Mouse (Mus musculus): ENCODE measurements around the gene Fam193a.
A peak's percentile ranks its signal among the peaks of the same experiment; 100 is the strongest.

Gene Fam193a

DNA sequence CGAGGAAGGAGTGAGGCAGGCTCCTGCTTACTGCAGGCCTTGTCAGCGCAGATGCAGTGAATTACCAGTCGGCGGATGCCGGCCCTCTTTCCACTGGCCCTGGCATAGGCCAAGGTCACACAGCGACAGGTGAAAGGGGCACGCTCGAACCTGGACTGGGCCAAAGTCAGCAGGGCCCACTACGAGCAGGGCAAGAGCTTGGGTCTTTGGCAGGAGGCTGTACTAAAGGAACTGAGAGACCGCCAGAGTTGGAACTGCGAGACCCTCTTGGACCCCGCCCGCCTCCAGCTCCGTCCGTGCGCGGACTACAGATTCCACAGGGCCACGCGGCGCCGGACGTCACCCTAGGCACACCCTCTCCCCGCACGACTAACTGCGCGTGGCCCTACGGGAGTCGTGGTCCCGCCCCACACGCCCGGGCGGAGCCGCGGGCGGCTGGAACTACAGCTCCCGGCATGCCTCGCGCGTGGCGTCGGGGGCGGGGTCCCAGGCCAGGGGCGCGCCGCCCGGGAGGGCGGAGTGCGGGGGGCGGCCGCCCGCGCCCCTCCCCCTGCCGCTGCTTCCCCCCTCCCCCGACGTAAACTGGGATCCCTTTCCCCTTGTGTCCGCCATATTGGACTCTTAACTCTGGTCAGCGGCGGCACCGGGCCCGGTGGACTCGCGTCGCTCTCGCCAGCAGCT is at the start of gene Fam193a:
Gene Fam193a (plus strand): TSS at position 593 of the 681 bp plus-strand sequence.
- DNase-seq (ENCODE audit: low spot score in 2 of 2) = peak; percentile 93 to 97

DNA sequence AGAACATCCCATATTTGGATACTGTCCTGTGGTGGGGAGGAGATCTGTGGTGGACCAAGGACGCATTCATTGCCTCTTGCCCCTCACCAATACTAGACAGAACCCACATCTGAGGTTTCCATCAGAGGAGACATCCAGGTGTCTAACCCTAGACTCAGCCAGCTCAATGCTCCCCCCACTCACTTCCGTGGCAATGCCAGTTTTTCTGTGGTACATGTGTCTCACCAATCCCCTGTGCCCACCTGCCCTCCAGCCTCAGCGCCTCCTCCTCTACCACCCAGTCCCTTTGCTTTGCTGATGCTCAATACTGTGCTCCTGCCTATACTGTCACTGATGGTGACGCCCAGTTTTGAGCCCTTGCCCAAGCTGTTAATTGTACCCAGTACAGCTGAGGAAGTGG is 48.5 kb upstream of the Fam193a start:
- DNase-seq (ENCODE audit: low spot score in 2 of 2) = no peak

DNA sequence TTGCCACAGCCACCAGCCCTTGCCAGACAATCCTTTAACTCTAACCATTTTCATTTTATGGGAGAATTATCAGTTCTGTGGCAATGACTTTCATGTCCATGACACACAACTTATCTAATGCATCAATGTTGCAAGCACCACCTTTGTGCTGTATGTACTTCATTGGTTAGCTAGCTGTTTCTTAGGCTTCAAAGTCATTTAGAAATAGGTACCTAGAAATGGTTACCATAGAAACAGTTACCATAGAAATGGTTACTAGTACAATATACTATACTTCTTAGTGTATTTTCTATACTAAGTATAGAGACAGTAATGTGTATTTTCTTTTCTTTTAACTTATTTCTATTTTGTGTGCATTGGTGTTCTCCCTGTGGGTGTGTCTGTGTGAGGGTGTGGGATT is 44.4 kb upstream of the Fam193a start:
- no peak for DNase-seq (ENCODE audit: low spot score in 2 of 2)

DNA sequence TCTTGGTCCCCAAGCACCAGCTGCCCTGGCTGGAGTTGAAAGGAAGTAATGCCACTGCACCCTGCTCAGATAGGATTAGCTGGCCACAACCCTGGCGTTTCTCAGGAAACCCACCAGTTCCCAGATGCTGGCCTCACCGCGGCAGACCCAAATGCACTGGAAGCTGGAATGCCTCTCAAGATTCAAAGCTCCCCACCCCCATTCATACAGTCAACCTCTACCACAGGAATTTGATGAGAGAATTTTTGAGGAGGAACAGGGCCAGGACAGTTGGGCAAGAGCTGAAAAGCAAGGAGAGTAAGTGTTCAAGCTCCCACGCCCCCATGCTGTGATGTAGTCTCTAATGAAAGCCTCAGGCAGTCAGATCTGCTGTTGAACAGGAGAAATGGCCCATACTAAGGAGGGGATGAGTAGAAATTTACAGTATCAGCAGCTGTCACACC is 43.5 kb upstream of the Fam193a start:
- no peak for DNase-seq (ENCODE audit: low spot score in 2 of 2)

DNA sequence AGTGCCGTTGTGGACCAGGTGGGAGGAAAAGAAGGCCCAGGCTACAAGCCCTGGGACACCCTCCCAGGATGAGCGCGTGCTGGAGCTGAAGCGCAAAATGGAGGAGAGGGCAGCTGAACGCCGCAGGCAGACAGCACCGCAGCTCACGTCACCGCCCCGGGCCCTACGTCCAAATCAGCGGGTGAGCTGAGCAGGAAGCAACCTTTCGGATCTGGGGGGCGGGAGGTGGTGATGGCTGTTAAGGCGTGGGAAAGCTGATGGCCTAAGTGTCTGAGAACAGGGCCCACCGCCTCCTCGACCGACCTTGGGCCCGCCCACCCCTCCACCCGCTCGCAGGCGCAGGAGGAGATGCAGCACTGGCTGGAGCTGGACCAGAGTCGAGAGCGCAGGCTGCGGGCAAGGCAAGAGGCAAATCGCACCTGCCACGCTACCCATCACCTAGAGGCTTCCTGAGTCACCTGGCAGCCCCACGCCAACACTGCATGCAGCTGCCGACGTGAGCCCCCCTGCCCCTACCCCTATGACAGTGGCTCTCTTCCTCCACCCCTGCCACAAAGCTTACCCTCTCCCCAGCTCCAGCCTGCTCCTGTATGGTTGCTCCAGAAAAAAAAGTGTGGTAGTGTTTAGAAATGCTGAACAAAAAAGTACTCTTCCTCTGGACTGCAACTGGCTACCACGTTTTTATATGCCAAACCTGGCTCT is 42.7 kb upstream of the Fam193a start:
- DNase-seq (ENCODE audit: low spot score in 2 of 2) = peak in 1 of 2 experiments; percentile 8

DNA sequence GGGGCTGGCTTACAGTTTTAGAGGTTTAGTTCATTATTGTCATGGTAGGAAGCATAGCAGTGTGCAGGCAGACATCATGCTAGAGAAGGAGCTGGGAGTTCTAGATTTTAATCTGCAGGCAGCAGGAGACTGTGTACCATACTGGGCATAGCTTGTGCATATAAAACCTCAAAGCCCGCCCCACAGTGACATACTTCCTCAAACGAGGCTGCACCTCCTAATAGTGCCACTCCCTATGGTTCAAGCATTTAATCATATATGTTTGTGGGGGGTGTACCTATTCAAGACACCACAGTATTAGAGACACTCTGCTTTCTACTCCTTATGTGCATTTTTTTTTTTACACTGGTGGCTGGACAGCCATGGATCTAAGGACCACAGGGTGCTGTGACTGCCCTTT is 39.6 kb upstream of the Fam193a start:
- no peak for DNase-seq (ENCODE audit: low spot score in 2 of 2)

DNA sequence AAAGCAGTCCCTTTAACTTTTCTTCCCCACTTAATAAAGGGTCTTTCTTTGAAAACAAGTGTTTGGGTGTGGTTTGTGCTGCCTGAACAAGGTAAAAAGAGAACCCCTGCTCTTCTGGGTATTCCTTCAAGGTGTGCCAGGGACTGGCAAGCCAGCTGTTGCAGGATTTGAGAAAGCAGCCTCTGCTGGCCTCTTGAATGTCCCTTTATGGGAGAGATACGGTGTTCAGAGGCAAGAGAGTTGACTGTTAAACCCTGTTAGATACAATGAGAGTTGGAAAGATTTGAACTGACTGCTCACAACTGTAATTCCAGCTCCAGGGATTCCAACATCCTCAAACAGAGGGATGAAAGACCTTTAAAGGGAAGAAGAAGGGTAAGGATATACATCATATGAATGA is 35.7 kb upstream of the Fam193a start:
- no peak for DNase-seq (ENCODE audit: low spot score in 2 of 2)

DNA sequence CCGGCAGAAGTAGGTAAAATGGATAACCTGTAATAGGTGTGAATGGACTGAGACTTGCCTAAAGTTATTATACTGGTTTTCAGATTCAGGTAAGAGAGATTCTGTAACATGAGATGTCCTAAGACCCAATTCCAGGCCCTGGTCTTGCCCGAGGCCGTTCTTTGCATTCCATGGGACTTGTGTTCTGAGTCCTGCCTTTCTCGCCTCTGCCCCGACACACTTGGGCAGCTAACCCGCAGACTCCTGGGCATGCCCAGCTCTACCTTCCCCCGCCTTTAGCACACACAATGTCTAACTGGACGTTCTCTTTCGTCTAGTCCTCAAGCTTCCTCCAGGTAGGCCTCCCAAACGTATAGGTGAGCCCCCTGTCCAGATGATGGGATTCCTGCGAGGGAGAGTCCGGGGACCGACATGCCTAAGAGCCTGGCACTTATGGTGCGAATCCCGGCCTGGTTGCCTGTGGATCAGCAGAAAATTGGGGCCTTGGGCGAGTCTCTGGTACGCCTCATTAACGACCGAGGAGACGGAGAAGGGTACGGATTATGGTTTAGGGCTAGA is 34.1 kb upstream of the Fam193a start:
- DNase-seq (ENCODE audit: low spot score in 2 of 2) = no peak

DNA sequence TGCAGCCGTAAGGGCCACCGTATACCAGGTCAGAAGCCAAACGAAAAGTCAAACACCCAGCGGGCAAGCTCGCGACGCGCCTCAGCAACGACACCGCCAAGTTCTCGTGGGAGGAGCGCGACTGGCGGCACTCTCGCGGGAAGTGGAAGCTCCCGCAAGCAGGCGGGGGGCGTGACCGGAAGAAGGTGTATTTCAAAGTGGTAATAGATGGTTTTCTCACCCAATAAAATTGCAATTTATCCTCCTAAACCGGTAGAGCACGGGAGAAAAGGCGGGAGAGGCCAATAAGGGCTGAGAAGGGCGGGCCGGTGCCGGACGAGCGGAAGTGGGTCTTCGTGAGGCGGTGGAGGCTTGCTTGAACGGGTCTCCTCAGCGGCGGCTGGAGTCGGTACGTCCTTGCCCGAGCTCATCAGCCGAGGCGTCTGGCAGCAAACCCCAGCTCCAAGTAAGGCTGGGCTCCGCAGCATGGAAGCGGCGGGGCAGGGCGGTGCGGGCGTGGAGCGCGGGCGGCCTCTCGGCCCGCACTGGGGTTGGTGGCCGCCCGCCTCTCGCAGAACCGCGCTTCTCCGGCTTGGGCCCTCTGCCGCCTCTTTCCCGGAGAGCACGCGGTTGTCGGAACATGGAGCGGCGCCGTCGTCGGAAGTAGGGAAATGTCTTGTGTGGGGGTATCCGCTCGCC is 33.5 kb upstream of the Fam193a start, which contains the start of gene Rnf4:
Gene Rnf4 (plus strand): TSS at position 193 of the 678 bp plus-strand sequence.
- DNase-seq (ENCODE audit: low spot score in 2 of 2) = peak; percentile 96 to 98

DNA sequence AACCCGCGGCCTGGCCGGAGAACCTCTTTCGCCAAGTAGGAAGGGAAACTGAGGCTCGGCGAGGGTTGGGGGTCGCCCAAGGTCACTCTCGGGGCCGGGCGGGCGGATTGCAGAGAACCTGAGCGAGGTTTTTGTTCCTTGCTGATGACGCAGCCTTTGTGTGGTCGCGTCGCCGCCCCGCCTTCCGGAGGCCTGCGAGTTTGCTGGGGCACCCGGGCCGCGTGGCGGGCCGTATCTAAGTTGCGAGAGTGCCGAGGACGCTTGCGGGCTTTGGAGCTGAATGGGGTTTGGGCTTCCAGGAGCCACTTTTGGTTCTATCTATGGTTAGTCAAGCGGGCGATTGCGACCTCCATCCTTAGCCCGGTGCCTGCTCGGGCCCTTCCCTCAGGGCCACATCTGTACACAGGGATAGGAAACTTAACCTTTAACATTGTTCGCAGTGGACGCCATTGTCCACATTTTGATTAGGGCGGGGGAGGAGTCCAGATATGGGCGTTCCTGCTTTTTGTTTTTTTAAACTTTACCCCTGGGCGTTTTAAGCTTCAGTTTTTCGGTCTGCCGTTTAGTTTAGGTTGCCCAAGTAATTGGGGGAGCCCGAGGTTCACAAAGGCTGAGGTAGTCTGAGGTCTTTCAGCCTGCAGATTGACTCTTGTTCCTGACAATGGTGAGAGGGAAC is 32.8 kb upstream of the Fam193a start:
- DNase-seq (ENCODE audit: low spot score in 2 of 2) = peak; percentile 7 to 17

DNA sequence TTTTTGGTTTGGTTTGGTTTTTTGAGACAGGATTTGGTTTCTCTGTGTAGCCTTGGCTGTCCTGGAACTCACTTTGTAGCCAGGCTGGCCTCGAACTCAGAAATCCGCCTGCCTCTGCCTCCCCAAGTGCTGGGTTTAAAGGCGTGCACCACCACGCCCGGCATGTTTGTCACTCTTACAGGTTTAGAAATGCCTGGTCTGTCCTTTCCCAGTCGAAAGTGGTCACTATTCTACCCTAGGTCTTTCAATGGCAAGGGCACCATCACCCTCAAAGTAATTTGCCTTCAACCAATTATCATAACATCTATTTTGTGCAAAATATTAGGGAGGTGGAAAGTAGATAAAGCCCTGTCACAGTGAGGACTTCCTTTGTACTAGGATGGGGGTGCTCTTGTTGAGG is 29.5 kb upstream of the Fam193a start:
- DNase-seq (ENCODE audit: low spot score in 2 of 2) = no peak

DNA sequence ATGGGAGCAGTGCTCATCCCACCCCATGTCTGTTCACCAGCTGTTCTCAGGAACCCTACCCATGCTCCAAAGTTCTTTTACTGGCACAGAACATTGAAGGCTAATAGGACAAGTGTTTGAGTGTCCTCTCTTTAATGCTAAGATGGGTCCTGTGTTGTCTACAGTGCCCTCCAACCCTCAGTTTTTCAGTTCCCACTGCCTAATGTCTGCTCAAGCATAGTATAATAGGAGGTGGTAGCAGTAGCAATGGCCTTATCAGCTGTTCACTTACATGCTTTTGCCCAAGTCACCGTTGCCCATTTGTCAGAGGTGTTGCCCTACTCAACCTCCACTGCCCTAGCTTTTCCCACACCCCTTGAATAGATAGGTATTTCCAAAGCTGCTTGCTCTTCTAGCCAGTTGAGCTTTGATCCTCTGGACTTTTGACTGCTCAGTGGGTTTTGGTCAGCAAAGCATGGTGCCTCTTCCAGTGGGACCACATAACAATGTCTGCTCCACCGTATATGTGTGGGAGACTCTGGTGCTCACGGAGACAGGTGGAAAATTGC is 17.6 kb upstream of the Fam193a start:
- no peak for DNase-seq (ENCODE audit: low spot score in 2 of 2)

DNA sequence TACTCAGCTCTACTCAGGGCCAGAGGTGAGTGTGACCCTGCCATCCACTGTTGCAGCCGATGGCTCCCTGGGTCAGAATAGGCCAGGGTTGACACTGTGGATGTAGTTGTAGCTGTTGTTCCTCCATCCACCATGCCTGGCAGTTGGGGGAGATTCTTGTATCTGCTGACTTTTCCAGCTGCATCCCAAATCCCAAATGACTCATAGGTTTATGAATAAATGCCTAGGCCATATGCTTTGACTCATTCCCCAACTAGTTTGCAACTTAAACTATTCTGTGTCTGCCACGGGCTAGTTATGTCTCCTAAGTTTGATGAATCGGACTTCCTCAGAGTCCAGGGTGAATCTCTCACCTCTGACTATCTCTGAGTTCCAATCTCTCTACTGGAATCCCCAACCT is 9.5 kb upstream of the Fam193a start:
- DNase-seq (ENCODE audit: low spot score in 2 of 2) = no peak

DNA sequence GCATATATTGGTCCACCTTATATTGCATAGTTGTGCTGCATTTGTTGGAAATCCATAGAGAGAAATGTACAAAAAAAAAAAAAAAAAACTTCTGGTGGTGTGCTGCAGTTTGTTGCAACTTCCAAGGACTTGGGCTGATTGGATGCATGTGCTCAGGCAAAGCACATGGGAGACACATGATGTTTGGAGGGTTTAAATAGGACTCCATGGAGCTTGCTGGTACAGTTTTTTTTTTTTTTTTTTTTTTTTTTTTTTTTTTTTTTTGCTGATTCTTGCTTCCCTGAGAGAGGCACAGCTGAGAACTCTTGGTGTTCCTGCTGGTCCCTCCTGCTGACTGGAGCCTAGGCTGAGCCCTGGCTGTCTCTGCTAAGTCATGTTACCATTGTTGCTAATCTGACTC is 6.6 kb upstream of the Fam193a start:
- DNase-seq (ENCODE audit: low spot score in 2 of 2) = no peak

DNA sequence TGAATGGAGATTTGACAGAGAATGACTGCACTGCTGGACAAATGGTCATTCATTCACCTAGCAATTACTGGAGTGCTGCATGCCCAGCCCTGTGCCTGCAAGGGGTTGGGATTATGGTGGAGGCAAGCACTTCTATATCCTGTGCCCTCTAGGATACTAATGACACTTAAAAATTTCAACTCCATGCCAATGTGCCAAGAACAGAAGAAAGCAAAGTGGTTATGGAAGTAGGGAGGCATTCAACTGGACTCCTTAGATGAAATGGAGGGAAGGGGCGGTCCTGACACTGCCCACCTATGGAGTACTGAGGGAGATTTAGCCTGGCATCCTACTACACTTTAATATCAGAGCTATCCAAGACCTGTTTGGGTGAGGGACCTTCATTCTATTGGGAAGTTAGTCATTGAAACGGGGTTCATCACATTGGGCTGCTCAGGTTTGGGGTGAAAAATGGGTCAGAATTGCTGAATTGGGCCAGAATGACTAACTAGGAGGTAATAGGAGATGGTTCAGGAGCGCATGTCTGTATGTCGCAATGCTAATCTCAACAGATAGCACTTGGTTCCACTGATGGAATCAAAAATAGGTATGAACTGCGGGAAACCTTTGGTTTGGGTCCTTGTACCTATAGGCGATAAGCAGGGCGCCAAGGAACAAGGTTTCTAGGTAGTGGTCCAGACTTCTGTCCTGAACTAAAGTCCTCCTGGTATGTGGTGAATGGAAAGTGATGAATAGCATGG is 1.0 kb upstream of the Fam193a start:
- DNase-seq (ENCODE audit: low spot score in 2 of 2) = no peak

DNA sequence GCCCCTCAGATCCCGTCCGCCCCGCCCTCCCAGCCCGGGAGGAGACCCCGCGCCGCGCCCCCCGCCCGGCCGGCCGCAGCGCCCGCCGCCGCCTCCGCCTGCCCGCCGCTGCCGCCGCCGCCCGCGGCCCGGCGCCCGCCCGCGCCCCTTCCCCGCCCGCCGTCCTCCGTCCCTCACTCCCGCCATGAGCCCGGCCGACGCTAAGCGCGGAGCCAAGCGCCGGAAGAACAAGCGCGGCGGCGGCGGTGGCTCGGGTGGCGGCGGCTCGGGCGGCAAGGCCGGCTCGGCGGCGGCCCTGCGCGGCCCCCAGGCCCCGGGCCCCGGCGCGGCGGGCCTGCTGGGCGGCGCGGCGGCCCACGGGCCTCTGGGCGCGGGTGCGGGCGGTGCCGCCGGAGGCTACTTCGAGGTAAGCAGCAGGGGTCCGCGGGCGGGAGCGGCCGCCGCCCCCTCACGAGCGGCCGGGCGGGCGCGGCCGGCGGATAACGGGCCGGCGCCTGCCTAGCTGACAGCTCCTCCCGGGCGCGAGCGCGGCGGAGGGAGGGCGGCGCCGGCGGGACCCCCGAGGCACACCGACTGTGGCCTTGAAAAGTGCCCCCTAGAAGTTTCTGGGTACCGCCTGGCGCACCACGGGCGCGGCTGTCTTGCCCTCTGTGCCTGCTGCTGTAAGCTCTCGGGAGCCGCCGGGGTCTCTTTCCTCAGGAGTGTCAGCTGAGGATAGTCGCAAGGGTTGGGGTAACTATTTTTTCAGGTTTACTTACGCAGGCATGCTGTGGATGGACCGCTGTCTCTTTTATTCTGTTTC is 490 bp downstream of the Fam193a start:
- peak; percentile 11 to 21 for DNase-seq (ENCODE audit: low spot score in 2 of 2)

DNA sequence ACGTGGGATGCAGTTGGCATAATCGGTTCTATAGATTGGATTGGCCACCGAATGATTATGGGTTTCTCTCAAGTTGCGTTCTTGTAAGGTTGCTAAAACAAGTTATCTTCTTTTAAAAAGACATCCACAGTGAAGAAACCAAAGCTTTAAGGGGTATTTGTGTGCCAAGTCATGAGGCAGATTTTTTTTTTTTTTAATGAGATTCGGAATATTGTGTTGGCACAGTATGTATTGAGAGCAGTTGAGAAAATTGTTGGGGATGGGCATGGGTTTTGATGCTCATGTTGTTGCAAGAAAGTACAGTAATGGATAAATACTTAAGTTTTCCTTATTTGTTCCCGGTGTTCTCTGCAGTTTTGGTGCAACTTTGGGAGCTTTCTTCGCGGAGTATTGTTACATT is 1.1 kb downstream of the Fam193a start:
- no peak for DNase-seq (ENCODE audit: low spot score in 2 of 2)

DNA sequence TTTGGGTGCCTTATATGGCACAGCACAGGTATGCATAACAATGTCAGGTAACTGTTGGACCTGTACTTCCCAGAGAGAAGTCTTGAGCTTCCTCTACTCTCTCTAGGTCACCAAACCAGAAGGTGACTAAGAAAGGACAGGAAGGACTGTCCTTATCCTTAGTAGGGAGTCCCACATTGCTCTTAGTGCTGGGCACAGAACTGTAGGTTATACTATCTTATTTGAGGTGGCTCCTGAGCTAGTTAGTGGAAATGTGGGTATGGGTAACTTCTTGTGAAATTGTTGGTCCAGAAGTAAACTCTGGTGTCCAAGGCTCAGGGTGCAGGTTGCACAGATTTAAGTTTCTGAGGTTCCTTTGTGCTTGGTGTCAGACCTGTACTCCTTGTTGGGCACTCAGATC is 2.4 kb downstream of the Fam193a start:
- no peak for DNase-seq (ENCODE audit: low spot score in 2 of 2)

DNA sequence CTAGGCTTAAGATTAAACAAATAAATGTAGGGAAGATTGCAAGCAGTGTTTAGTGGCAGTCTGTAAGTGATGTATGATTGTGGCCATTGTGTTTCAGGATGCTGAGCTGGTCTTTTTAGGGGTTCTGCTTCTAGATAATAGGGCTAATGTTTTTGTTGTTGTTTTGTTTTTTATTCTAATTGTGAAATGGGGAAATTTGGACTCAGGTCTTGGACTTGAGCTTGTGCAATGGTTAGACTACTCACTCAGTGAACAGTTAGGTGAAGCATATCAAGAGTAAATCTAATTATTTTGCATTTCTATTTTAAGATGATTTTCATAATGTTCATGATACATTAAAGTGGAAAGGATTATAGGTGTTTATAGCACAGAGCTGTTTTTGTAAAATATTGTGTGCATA is 2.8 kb downstream of the Fam193a start:
- no peak for DNase-seq (ENCODE audit: low spot score in 2 of 2)

DNA sequence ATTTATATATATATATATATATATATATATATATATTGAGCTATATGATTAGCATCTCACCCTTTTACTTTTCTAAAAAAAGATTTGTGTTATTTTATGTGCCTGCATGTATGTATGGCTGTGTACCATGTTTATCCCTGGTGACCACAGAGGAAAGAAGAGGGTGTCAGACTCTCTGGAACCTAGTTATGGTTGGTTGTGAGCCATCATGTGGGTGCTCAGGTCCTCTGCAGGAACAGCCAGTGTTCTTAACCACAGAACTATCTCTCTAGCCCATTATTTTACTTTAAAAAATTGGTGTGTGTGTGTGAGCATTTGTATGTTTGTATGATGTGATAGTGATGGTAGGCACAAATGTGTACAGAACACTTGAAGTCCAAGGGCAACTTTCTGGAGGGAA is 9.1 kb downstream of the Fam193a start:
- no peak for DNase-seq (ENCODE audit: low spot score in 2 of 2)
